Mouse (Mus musculus): ENCODE measurements at regions not wholly inside any gene's neighbourhood (a gene's known extent, or its start where the extent isn't known, plus 50 kb on each side); places are given as distances from the start of the nearest gene placed in this dataset.

DNA sequence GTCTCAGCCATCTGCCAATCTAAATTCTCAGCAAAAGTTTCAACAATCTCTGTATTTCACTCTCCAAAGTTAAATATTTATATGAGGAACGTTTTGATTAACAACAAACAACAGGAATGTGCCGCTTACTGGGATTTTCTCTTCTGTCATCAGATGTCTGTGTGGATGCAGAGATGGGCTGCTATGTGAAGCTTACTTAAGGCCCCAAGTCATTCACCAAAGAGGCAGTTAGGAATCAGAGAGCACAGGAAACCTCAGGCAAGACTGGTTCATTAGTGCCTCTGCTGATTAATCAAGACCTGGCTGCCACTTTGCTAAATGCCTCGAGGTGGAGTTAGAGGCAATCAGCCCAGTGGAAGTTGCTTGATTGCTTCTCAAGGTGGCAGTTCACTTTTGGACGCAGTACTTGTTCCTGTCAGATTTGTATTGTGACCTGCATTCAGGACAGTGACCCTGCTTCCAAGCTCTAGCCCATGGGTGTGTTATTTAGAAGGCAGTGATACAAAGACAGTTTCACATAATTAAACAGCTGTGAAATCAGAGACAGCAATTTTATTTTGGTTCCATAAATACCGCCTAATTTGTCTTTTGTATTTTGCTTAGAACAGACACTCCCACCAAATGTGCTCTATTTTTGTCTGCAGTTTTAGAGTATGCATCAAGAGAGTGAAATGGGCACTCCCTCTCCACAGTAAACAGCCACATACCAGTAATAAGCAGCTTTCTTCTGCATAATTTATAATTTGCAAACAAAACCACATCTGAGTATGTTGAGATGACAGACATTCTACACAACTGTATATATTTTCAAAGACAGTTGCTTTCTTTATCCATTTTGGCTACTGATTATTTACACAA is 457.3 kb downstream of the Serpinb8 start:
- no peak for TF ChIP-seq POLR2A (IDR thresholded peaks at IDR 0.05; ENCODE audit: insufficient read depth, low read length)
- no peak for TF ChIP-seq CTCF (IDR thresholded peaks at IDR 0.05; ENCODE audit: low read depth, low read length)
- TF ChIP-seq EP300 (IDR thresholded peaks at IDR 0.05; ENCODE audit: insufficient read depth, low read depth, low read length) = no peak

All from ES-Bruce4 (cell line).